Mouse (Mus musculus): ENCODE results near the gene Clcnka. TPM values are rescaled to one million over a fixed set of nuclear protein-coding genes. Genes with fewer than 3 reads are reported as not detected.

Gene Clcnka
- polyA plus RNA-seq, 1 experiment from 2014 or later = not detected

DNA sequence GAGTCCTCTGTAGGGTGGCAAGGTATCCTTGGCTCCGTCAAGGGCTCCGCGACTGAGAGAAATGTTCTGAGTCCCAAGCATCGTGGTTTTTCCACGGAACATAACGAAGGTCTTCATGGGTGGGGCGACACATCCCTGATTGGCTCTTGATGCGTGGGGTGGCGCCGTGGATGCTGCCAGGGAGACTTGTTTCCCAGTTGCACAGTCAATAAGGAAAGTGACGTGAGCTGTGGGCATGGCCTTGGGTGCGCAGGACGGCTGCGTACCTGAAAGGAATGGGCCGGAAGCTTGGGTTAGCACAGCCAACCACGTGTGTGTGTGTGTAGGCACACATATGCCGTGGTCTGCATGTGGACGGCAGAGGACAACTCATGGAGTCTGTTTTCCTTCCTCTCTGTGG, 34.7 kb upstream of the Clcnka start:
- Histone ChIP-seq H3K9ac (ENCODE audit: low read length) (no peak overlapping the region), H3K27ac (ENCODE audit: low read depth, low read length) (no peak overlapping the region), H3K27me3 (replicated peaks; ENCODE audit: control insufficient read depth, insufficient read depth, low read length) (no peaks in the 10 kb centered on the region), H3K4me1 (ENCODE audit: control insufficient read depth, insufficient read depth, low read length) (no peaks in the 10 kb centered on the region), H3K9me3 (replicated peaks; ENCODE audit: control insufficient read depth, low read length) (no peaks in the 10 kb centered on the region), H3K4me3 (ENCODE audit: low read depth, low read length) (no peak overlapping the region), H3K4me2 (ENCODE audit: low read length) (no peak overlapping the region), H3K36me3 (ENCODE audit: control insufficient read depth, insufficient read depth, low read length) (no peaks in the 10 kb centered on the region)
- WGBS = 83% methylated on average over 18 of the region's 18 CpGs
- ATAC-seq (no peak), DNase-seq (ENCODE audit: low spot score) (no peak)

DNA sequence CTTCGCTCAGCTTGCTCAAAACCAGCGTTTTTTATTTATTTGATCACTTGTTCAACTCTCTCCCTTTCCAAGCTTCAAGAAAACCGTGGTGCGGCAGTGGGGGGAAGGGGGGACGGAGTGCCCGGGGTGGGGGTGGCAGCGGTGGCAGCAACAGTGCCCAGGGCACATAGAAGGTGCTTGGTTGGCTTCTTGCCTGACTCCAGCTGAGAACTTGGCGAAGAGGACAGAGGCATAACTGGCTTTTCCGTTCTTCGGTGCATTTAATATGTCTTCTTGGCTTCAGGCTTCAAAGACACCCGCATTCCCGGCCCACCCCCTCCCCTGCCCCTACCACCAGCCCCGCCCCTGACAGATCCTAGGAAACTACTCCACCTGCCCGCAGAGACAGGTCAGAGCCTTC, 34.1 kb upstream of the Clcnka start:
- WGBS = 64% methylated on average over 14 of the region's 14 CpGs

GRCm38 (mm10) chr4:141430997-141431396, 32.5 kb upstream of the Clcnka start:
- H3K27me3 ChIP-seq (replicated peaks; ENCODE audit: control insufficient read depth, insufficient read depth, low read length) = no peaks in the 10 kb centered on the region
- no peak overlapping the region for H3K27ac ChIP-seq (ENCODE audit: low read depth, low read length)
- H3K9ac ChIP-seq (ENCODE audit: low read length) = no peak overlapping the region
- no peaks in the 10 kb centered on the region for H3K9me3 ChIP-seq (replicated peaks; ENCODE audit: control insufficient read depth, low read length)
- no peak for ATAC-seq
- WGBS = 46% methylated on average over 9 of the region's 9 CpGs
- H3K4me3 ChIP-seq (ENCODE audit: low read depth, low read length) = no peak overlapping the region
- no peak overlapping the region for H3K4me2 ChIP-seq (ENCODE audit: low read length)
- peak; percentile 72 for DNase-seq (ENCODE audit: low spot score)
- H3K4me1 ChIP-seq (ENCODE audit: control insufficient read depth, insufficient read depth, low read length) = no peaks in the 10 kb centered on the region
- no peaks in the 10 kb centered on the region for H3K36me3 ChIP-seq (ENCODE audit: control insufficient read depth, insufficient read depth, low read length)

More for the DNA sequence above, 34.1 kb upstream of the Clcnka start:
- H3K4me2 ChIP-seq (ENCODE audit: low read length) = no peak overlapping the region
- no peak overlapping the region for H3K9ac ChIP-seq (ENCODE audit: low read length)
- no peak overlapping the region for H3K27ac ChIP-seq (ENCODE audit: low read depth, low read length)
- ATAC-seq = no peak
- H3K36me3 ChIP-seq (ENCODE audit: control insufficient read depth, insufficient read depth, low read length) = no peaks in the 10 kb centered on the region
- no peaks in the 10 kb centered on the region for H3K4me1 ChIP-seq (ENCODE audit: control insufficient read depth, insufficient read depth, low read length)
- H3K9me3 ChIP-seq (replicated peaks; ENCODE audit: control insufficient read depth, low read length) = no peaks in the 10 kb centered on the region
- H3K4me3 ChIP-seq (ENCODE audit: low read depth, low read length) = no peak overlapping the region
- no peaks in the 10 kb centered on the region for H3K27me3 ChIP-seq (replicated peaks; ENCODE audit: control insufficient read depth, insufficient read depth, low read length)
- no peak for DNase-seq (ENCODE audit: low spot score)

DNA sequence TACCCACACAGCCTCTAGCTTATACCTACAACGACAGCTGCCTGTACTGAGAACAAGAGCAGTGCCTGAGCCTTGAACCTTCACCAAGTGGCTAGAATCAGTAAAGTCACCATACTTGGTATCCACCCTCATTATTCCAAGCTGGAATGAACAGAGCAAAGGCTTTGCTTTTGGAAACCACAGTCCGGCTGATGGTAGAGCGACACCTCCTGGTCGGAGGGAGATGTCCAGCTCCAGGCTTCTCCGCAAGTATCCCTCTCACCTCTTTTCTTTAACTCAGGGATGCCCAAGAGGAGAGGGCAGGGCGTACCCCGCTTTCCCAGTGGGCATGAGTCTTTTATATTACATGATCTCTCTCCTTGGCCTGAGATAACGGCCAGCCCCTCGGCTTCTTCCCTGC, 31.3 kb upstream of the Clcnka start:
- 52% methylated on average over 9 of the region's 9 CpGs for WGBS
- DNase-seq (ENCODE audit: low spot score) = no peak
- Histone ChIP-seq H3K27me3 (replicated peaks; ENCODE audit: control insufficient read depth, insufficient read depth, low read length) (no peaks in the 10 kb centered on the region), H3K36me3 (ENCODE audit: control insufficient read depth, insufficient read depth, low read length) (no peaks in the 10 kb centered on the region), H3K27ac (ENCODE audit: low read depth, low read length) (no peak overlapping the region), H3K9ac (ENCODE audit: low read length) (no peak overlapping the region), H3K9me3 (replicated peaks; ENCODE audit: control insufficient read depth, low read length) (no peaks in the 10 kb centered on the region), H3K4me3 (ENCODE audit: low read depth, low read length) (no peak overlapping the region), H3K4me1 (ENCODE audit: control insufficient read depth, insufficient read depth, low read length) (no peaks in the 10 kb centered on the region), H3K4me2 (ENCODE audit: low read length) (no peak overlapping the region)
- no peak for ATAC-seq

DNA sequence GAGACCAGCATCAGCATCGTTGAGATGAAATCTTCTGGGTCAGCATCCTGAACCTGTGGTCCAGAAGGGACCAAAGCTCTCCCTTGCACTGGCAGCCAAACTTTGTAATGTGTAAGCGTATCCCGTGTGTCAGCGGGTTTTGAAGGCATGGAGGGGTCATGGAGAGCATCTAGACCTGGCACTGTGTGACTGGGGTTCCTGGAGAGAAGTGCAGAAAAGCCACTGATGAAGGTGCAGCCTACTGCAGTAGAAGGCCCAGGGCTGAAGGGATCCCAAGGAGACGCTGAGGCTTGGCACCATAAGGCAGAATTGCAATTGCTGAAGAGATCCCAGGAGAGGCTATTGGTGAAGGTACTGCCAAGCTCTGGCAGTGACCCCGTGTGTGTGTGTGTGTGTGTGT, 30.9 kb upstream of the Clcnka start:
- Histone ChIP-seq H3K36me3 (ENCODE audit: control insufficient read depth, insufficient read depth, low read length) (no peaks in the 10 kb centered on the region), H3K4me3 (ENCODE audit: low read depth, low read length) (no peak overlapping the region), H3K4me2 (ENCODE audit: low read length) (no peak overlapping the region), H3K27me3 (replicated peaks; ENCODE audit: control insufficient read depth, insufficient read depth, low read length) (no peaks in the 10 kb centered on the region), H3K9ac (ENCODE audit: low read length) (no peak overlapping the region), H3K4me1 (ENCODE audit: control insufficient read depth, insufficient read depth, low read length) (no peaks in the 10 kb centered on the region), H3K27ac (ENCODE audit: low read depth, low read length) (no peak overlapping the region), H3K9me3 (replicated peaks; ENCODE audit: control insufficient read depth, low read length) (no peaks in the 10 kb centered on the region)
- ATAC-seq = no peak
- WGBS = 83% methylated on average over 6 of the region's 6 CpGs
- DNase-seq (ENCODE audit: low spot score) = no peak

DNA sequence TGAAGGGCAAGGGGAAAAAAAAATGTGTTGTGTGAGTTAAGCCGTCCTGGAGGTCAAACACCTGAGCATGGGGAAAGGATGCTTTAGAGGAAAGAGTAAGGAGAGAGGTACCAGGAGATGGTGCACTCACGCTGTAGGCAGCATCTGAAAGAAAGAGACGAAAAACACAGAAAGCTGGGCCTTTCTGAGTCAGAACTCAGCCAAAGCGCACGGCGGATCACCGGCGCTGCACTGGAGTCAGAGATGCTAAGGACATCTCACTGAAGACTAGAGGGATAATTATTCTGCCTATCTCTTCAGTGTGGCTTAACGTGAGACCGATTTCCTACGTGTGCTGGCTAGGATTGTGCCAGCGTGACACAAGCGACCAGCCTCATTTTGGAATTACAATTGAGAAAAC, 29.4 kb upstream of the Clcnka start:
- ATAC-seq = no peak
- H3K36me3 ChIP-seq (ENCODE audit: control insufficient read depth, insufficient read depth, low read length) = no peaks in the 10 kb centered on the region
- no peak overlapping the region for H3K4me3 ChIP-seq (ENCODE audit: low read depth, low read length)
- no peaks in the 10 kb centered on the region for H3K9me3 ChIP-seq (replicated peaks; ENCODE audit: control insufficient read depth, low read length)
- H3K27me3 ChIP-seq (replicated peaks; ENCODE audit: control insufficient read depth, insufficient read depth, low read length) = no peaks in the 10 kb centered on the region
- no peak overlapping the region for H3K27ac ChIP-seq (ENCODE audit: low read depth, low read length)
- no peak overlapping the region for H3K9ac ChIP-seq (ENCODE audit: low read length)
- no peak overlapping the region for H3K4me2 ChIP-seq (ENCODE audit: low read length)
- 86% methylated on average over 13 of the region's 13 CpGs for WGBS
- no peaks in the 10 kb centered on the region for H3K4me1 ChIP-seq (ENCODE audit: control insufficient read depth, insufficient read depth, low read length)
- no peak for DNase-seq (ENCODE audit: low spot score)

DNA sequence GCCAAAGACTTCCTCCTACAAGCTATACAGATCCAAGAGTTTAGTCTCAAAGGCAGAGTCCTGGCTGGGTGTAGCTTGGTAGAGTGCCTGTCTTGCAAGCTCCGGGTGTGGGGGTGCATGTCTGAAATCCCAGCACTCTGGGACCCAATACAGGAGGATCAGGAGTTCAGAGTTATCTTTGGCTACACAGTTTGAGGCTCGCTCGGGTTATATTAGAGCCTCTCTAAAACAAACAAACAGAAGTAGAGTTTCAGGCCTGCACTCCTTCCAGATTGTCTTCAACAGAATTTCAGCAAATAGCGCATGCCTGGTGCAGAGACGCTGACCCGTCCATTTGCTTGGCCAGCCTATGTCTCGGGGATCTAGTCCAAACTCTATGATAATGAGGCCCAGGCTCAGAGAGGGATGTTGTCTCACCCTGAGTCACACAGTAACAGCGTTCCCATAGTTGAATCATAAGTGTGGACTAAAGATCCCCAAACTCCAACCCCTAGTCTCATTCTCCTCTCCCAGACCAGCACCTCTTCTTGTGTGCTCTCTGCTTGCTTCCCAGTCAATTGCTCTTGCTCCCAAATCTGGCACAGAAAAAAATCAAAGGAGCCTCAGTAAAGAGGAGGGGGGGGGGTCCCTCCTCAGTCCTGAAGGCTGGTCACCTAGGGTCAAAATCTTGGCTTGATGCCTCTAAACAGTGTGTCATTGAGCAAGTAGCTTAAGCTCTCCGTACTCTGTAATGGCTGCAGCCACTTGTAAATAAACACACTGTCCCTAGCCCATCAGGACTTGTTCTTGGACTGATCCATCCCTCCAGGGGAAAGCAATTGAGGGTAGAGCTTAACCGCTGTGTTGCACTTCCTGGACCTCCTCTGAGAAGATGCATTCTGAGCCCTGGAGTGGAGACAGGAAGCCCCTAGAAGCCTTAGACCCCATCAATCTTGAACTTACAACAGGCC, 28.5 kb upstream of the Clcnka start:
- Histone ChIP-seq H3K9ac (ENCODE audit: low read length) (no peak overlapping the region), H3K27me3 (replicated peaks; ENCODE audit: control insufficient read depth, insufficient read depth, low read length) (no peaks in the 10 kb centered on the region), H3K4me3 (ENCODE audit: low read depth, low read length) (no peak overlapping the region), H3K4me2 (ENCODE audit: low read length) (no peak overlapping the region), H3K27ac (ENCODE audit: low read depth, low read length) (no peak overlapping the region), H3K9me3 (replicated peaks; ENCODE audit: control insufficient read depth, low read length) (no peaks in the 10 kb centered on the region), H3K4me1 (ENCODE audit: control insufficient read depth, insufficient read depth, low read length) (no peaks in the 10 kb centered on the region), H3K36me3 (ENCODE audit: control insufficient read depth, insufficient read depth, low read length) (no peaks in the 10 kb centered on the region)
- peak; percentile 8 for DNase-seq (ENCODE audit: low spot score)
- no peak for ATAC-seq
- 83% methylated on average over 10 of the region's 10 CpGs for WGBS

- Histone ChIP-seq H3K4me3 (ENCODE audit: low read depth, low read length) (peak overlapping the region; percentile 37), H3K27ac (ENCODE audit: low read depth, low read length) (no peak overlapping the region), H3K4me1 (ENCODE audit: control insufficient read depth, insufficient read depth, low read length) (no peaks in the 10 kb centered on the region), H3K27me3 (replicated peaks; ENCODE audit: control insufficient read depth, insufficient read depth, low read length) (no peaks in the 10 kb centered on the region), H3K36me3 (ENCODE audit: control insufficient read depth, insufficient read depth, low read length) (no peaks in the 10 kb centered on the region), H3K9ac (ENCODE audit: low read length) (peak overlapping the region; percentile 58), H3K4me2 (ENCODE audit: low read length) (peak overlapping the region; percentile 70), H3K9me3 (replicated peaks; ENCODE audit: control insufficient read depth, low read length) (no peaks in the 10 kb centered on the region)
- ATAC-seq (peak; percentile 96), DNase-seq (ENCODE audit: low spot score) (peak; percentile 74)
- WGBS = 5% methylated on average over 36 of the region's 36 CpGs
These were observed 27.3 kb upstream of the Clcnka start for GRCm38 (mm10) chr4:141425484-141426479.
